Mouse (Mus musculus) heart, postnatal 0 days (tissue): ENCODE results near the gene Nfkb1. TPM values are rescaled to one million over a fixed set of nuclear protein-coding genes. Genes with fewer than 3 reads are reported as not detected.
A peak's percentile ranks its signal among the peaks of the same experiment; 100 is the strongest.

ENCODE experiments used
- ATAC-seq: fragments of 200-750 bp; cut with Nextera tagmentation; 2 replicates; pipeline ENCODE4 v1.8.0; 2017; ENCODE audit warnings: low read depth, moderate number of reproducible peaks, moderate library complexity; ENCODE audit not compliant: insufficient read depth
- DNase-seq: peaks from one replicate; pipeline ENCODE4 v3.0.0-alpha.2; 2016; ENCODE audit warnings: low spot score
- H3K27ac ChIP-seq: fragments of 300-500 bp; sonication (generic); 2 replicates; pipeline ENCODE4 v1.5.1; 2014; ENCODE audit warnings: low read depth, mild to moderate bottlenecking
- H3K27me3 ChIP-seq: fragments of 300-500 bp; sonication (generic); 2 replicates; pipeline ENCODE4 v1.6.1; 2014; ENCODE audit warnings: low read length, mixed read lengths; ENCODE audit not compliant: control insufficient read depth, insufficient read depth
- H3K36me3 ChIP-seq: fragments of 300-500 bp; sonication (generic); replicated peaks from 2 replicates; pipeline ENCODE4 v1.6.1; 2014; ENCODE audit warnings: low read length, mixed read lengths; ENCODE audit not compliant: control insufficient read depth, insufficient read depth
- H3K4me1 ChIP-seq: fragments of 300-500 bp; sonication (generic); 2 replicates; pipeline ENCODE4 v1.6.1; 2014; ENCODE audit warnings: antibody characterized with exemption; ENCODE audit not compliant: control insufficient read depth, insufficient read depth
- H3K4me2 ChIP-seq: fragments of 300-500 bp; sonication (generic); 2 replicates; pipeline ENCODE4 v1.6.1; 2014; ENCODE audit warnings: low read depth, mild to moderate bottlenecking, low read length, moderate library complexity
- H3K4me3 ChIP-seq: fragments of 300-500 bp; sonication (generic); 2 replicates; pipeline ENCODE4 v1.5.1; 2014; ENCODE audit warnings: low read depth, low read length
- H3K9ac ChIP-seq: fragments of 300-500 bp; sonication (generic); replicated peaks from 2 replicates; pipeline ENCODE4 v1.6.1; 2014; ENCODE audit warnings: low read depth, low read length, mixed read lengths
- H3K9me3 ChIP-seq: fragments of 300-500 bp; sonication (generic); replicated peaks from 2 replicates; pipeline ENCODE4 v1.6.1; 2016; ENCODE audit warnings: low read length; ENCODE audit not compliant: control insufficient read depth
- CTCF ChIP-seq: IDR thresholded peaks from 2 replicates; pipeline ENCODE4 v1.5.1; 2016; ENCODE audit warnings: antibody characterized with exemption, control low read depth, low read depth
- EP300 ChIP-seq: IDR thresholded peaks from 2 replicates; pipeline ENCODE4 v1.6.1; 2016; ENCODE audit warnings: antibody characterized with exemption, low read depth
- WGBS: fragments of 180-500 bp; shearing (Covaris S2); extraction: QIAGEN DNeasy Blood & Tissue Kit; methylation state at CpG from one replicate; pipeline ENCODE4 v1.1.7; 2014; 5-methylcytosine and 5-hydroxymethylcytosine counted together
- polyA plus RNA-seq: library from polyadenylated mRNA; unstranded; fragments of >200 nt; fragmentation: Nextera tagmentation; extraction: Ambion mirVana; gene quantifications from 2 replicates; pipeline ENCODE4 v1.2.1, GENCODE M21; 2015
- total RNA-seq: library from RNA; depleted of rRNA; stranded (reverse); fragments of >200 nt; gene quantifications from 2 replicates; pipeline ENCODE4 v1.2.3, GENCODE M21; 2014; ENCODE audit warnings: low replicate concordance

The Nfkb1 gene
- total and polyA plus RNA-seq, 2 experiments from 2014 or later: 12.5 to 61.7 TPM

- no peak for TF ChIP-seq EP300
- TF ChIP-seq CTCF: no peak
- Histone ChIP-seq H3K4me1 (no peaks in the 10 kb centered on the region), H3K4me3 (0 out of 2 replicates have a peak overlapping the region, but pooled peaks have one; percentile 0), H3K27ac (no peak overlapping the region), H3K9me3 (no peaks in the 10 kb centered on the region), H3K27me3 (no peaks in the 10 kb centered on the region), H3K36me3 (no peaks in the 10 kb centered on the region), H3K4me2 (peak overlapping the region; percentile 44), H3K9ac (no peak overlapping the region)
- DNase-seq (no peak), ATAC-seq (peak; percentile 54)
- WGBS: 29% methylated on average over 9 of the region's 9 CpGs
Measured at GRCm38 (mm10) chr3:135730790-135731189, 39.4 kb upstream of the Nfkb1 start.

DNA sequence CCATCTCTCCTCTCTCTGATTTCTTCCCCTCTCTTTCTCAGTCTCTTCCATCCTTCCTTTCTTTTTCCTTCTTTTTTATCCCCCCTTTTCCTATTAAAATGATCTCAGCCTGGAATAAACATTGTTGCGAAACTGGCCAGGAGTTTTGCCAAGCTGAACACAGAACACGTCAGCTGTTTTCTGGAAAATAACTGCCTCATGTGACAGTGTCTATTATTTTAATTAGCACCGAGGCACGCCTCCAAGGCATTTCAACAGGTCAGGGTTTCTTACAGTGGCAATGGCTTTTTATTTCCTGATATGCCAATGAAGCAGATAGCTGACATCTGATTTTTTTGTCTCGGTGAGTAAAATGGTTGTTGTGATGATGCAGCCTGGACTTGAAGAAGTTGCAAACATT, 38.2 kb upstream of the Nfkb1 start:
- Histone ChIP-seq H3K9me3 (no peaks in the 10 kb centered on the region), H3K36me3 (no peaks in the 10 kb centered on the region), H3K4me2 (no peak overlapping the region), H3K4me1 (no peaks in the 10 kb centered on the region), H3K27me3 (no peaks in the 10 kb centered on the region), H3K27ac (no peak overlapping the region), H3K4me3 (no peak overlapping the region), H3K9ac (no peak overlapping the region)
- no peak for TF ChIP-seq CTCF
- TF ChIP-seq EP300: no peak
- whole genome bisulfite sequencing: 69% methylated on average over 5 of the region's 5 CpGs
- ATAC-seq (no peak), DNase-seq (no peak)

GRCm38 (mm10) chr3:135728900-135729299, 37.6 kb upstream of the Nfkb1 start:
- no peak overlapping the region for H3K4me3 ChIP-seq
- no peak overlapping the region for H3K9ac ChIP-seq
- no peaks in the 10 kb centered on the region for H3K27me3 ChIP-seq
- no peak overlapping the region for H3K27ac ChIP-seq
- 59% methylated on average over 6 of the region's 6 CpGs for WGBS
- TF ChIP-seq EP300: no peak
- no peak for TF ChIP-seq CTCF
- DNase-seq: no peak
- H3K9me3 ChIP-seq: no peaks in the 10 kb centered on the region
- H3K36me3 ChIP-seq: no peaks in the 10 kb centered on the region
- no peak overlapping the region for H3K4me2 ChIP-seq
- ATAC-seq: no peak
- H3K4me1 ChIP-seq: no peaks in the 10 kb centered on the region

- Histone ChIP-seq H3K4me2 (no peak overlapping the region), H3K27me3 (no peaks in the 10 kb centered on the region), H3K27ac (no peak overlapping the region), H3K36me3 (no peaks in the 10 kb centered on the region), H3K4me1 (no peaks in the 10 kb centered on the region), H3K9me3 (no peaks in the 10 kb centered on the region), H3K4me3 (no peak overlapping the region), H3K9ac (no peak overlapping the region)
- 85% methylated on average over 10 of the region's 10 CpGs for WGBS
- no peak for ATAC-seq
- no peak for DNase-seq
- TF ChIP-seq CTCF (no peak), EP300 (no peak)
Measured at GRCm38 (mm10) chr3:135727339-135727738, 36.0 kb upstream of the Nfkb1 start.

DNA sequence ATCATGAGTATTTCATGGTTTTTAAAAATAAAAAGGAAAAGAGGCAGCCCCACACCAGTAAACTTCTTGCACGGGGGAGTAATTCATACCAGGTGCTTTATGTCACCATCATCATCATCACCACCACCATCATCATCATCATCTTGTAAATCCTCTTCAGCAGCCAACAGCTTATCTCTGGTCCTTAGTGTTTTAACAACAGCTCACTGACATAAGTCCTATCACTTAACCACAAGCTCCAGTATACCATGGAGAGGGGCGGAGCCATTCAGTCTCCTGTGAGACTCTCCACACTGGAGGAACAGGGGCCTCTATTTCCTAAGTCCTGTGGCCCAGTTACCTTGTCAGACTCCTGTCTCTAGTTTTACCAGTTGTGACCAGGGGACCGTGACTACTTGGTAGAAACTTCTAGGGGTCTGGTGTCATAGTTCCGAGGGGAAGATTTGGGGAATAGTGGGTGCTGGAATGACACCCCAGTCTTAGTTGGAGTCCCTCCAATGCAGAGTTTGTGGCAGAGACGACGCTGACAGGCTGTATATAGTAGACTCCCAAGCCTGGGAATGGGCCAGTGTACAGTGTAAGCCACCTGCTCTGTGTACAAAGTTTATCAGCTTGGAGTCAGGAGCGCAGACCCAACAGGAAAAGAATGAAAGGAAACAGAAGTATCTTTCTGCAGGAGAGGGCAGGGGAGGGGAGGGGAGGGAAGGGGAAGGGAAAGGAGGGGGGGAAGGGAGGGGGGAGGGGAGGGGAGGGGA, 35.4 kb upstream of the Nfkb1 start:
- ATAC-seq: no peak
- DNase-seq: no peak
- Histone ChIP-seq H3K4me1 (no peaks in the 10 kb centered on the region), H3K36me3 (no peaks in the 10 kb centered on the region), H3K9me3 (no peaks in the 10 kb centered on the region), H3K27ac (no peak overlapping the region), H3K4me3 (no peak overlapping the region), H3K27me3 (no peaks in the 10 kb centered on the region), H3K4me2 (no peak overlapping the region), H3K9ac (no peak overlapping the region)
- WGBS: 61% methylated on average over 7 of the region's 7 CpGs
- TF ChIP-seq EP300 (no peak), CTCF (no peak)

DNA sequence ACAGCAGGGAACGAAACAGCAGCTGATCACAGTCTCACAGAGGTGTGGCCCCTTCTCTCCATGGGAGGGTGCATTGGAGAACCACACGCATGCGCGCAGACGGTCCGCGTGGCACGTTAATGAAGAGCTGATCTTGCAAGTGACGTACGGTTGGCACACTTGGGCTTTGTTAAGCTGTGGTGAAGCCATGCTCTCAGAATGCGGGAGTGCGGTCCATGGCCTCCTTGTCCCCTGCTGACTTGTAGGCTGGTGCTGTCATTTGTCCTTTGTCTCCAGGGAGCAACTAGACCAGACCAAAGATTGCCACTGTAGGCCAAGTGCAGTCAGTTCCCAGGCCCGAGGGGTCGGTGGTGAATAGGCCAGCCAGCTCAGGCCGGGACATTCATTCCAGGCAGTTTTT, 34.7 kb upstream of the Nfkb1 start:
- no peak overlapping the region for H3K27ac ChIP-seq
- H3K36me3 ChIP-seq: no peaks in the 10 kb centered on the region
- WGBS: 86% methylated on average over 15 of the region's 15 CpGs
- DNase-seq (no peak), ATAC-seq (no peak)
- H3K9ac ChIP-seq: no peak overlapping the region
- H3K4me1 ChIP-seq: no peaks in the 10 kb centered on the region
- no peaks in the 10 kb centered on the region for H3K27me3 ChIP-seq
- no peak overlapping the region for H3K4me2 ChIP-seq
- no peak overlapping the region for H3K4me3 ChIP-seq
- H3K9me3 ChIP-seq: no peaks in the 10 kb centered on the region
- TF ChIP-seq CTCF: no peak
- no peak for TF ChIP-seq EP300
